In the genomic region with DNA sequence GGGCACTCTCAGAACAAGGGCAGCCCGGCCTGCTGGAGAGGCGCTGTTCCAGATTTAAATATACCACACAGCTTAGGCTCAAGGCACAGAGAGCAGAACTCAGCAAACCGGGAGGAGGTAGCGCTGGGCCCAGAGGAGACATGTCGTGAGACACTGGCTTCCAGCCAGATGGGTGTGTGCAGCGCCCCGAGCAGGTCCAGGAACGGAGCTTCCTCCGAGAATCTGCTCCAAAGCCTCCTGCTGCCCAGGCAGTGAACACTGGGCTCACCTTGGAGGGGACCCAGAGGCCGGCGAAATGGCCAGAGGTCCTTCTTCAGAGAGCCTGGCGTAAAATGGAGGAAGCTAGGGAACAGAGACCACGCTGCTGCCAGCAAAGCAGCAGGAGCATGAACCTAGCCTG, we compare ENCODE assay signal across 8 mouse cellular contexts.
A peak's percentile ranks its signal among the peaks of the same experiment; 100 is the strongest.
DNase-seq lines count a peak whose midpoint lies in the region; ATAC-seq and TF ChIP-seq lines count a peak whose summit lies in the region.

No protein-coding gene starts in this region.

- no peak overlapping the region for H3K27ac ChIP-seq in heart, embryonic 11.5 days (ENCODE audit: low read depth, low read length)
- H3K27ac ChIP-seq in hindbrain, postnatal 0 days = peak overlapping the region; percentile 54; the same call in 1 of the 2 replicates

- peak; percentile 94 for DNase-seq in heart, adult 11 months
- peak; percentile 32 to 33 for DNase-seq in adrenal gland, adult 18-20 months (ENCODE audit: low spot score in 2 of 2)
- peak; percentile 69 to 78 for DNase-seq in cerebellum, postnatal 36 days
- DNase-seq in hindbrain, postnatal 0 days (ENCODE audit: low spot score) = peak; percentile 73
- DNase-seq in lung, postnatal 4 days = peak; percentile 56 to 68
- DNase-seq in spleen, postnatal 10 days (ENCODE audit: low spot score in 2 of 2) = no peak
- DNase-seq in urinary bladder, postnatal 10 days (ENCODE audit: low spot score) = no peak

- no peak for ATAC-seq in heart, embryonic 11.5 days (replicated peaks; ENCODE audit: insufficient number of reproducible peaks, low FRiP score, low TSS enrichment)
- peak; percentile 84 for ATAC-seq in hindbrain, postnatal 0 days

- peaks cover 5% of the 10 kb centered on the region; the same call in 1 of the 2 replicates for H3K9me3 ChIP-seq in heart, embryonic 11.5 days (replicated peaks; ENCODE audit: control insufficient read depth, low read length)
- no peaks in the 10 kb centered on the region for H3K9me3 ChIP-seq in hindbrain, postnatal 0 days (ENCODE audit: low read length)

- H3K4me3 ChIP-seq in heart, embryonic 11.5 days (ENCODE audit: low read depth, low read length) = no peak overlapping the region
- H3K4me3 ChIP-seq in hindbrain, postnatal 0 days (ENCODE audit: low read length) = peak overlapping the region; percentile 22

- no peaks in the 10 kb centered on the region for H3K4me1 ChIP-seq in heart, embryonic 11.5 days (ENCODE audit: control insufficient read depth, insufficient read depth, low read length)
- peaks cover 5% of the 10 kb centered on the region for H3K4me1 ChIP-seq in hindbrain, postnatal 0 days (ENCODE audit: insufficient read depth, low read length)

- TF ChIP-seq CTCF in hindbrain, postnatal 0 days (IDR thresholded peaks at IDR 0.05; ENCODE audit: low read depth) = no peak

- H3K9ac ChIP-seq in heart, embryonic 11.5 days (ENCODE audit: low read depth, low read length) = no peak overlapping the region
- H3K9ac ChIP-seq in hindbrain, postnatal 0 days (replicated peaks; ENCODE audit: low read length) = peak overlapping the region; percentile 45

- H3K36me3 ChIP-seq in heart, embryonic 11.5 days (ENCODE audit: control insufficient read depth, insufficient read depth, low read length) = no peaks in the 10 kb centered on the region
- no peaks in the 10 kb centered on the region for H3K36me3 ChIP-seq in hindbrain, postnatal 0 days (ENCODE audit: insufficient read depth, low read length)

- WGBS in heart, embryonic 11.5 days (ENCODE audit: insufficient replicate concordance) = 67% methylated on average over 13 of the region's 13 CpGs
- WGBS in hindbrain, postnatal 0 days = 25% methylated on average over 13 of the region's 13 CpGs

- no peak overlapping the region for H3K4me2 ChIP-seq in heart, embryonic 11.5 days
- H3K4me2 ChIP-seq in hindbrain, postnatal 0 days (ENCODE audit: low read depth, low read length) = peak overlapping the region; percentile 52

- H3K27me3 ChIP-seq in heart, embryonic 11.5 days (ENCODE audit: control insufficient read depth, insufficient read depth, low read length) = no peaks in the 10 kb centered on the region
- H3K27me3 ChIP-seq in hindbrain, postnatal 0 days (ENCODE audit: insufficient read depth, low read length) = no peaks in the 10 kb centered on the region

Comparison
In these comparisons a context has a peak if more than half of its experiments do, and no peak if none do; other contexts are left out.
1. DNase-seq: peak in heart, adult 11 months (single experiment), adrenal gland, adult 18-20 months (2 of 2), cerebellum, postnatal 36 days (2 of 2), hindbrain, postnatal 0 days (single experiment) and lung, postnatal 4 days (2 of 2); none in spleen, postnatal 10 days (0 of 2) and urinary bladder, postnatal 10 days (single experiment).